Mouse (Mus musculus) heart, embryonic 14.5 days (tissue): ENCODE results near the gene Ston1. TPM values are rescaled to one million over a fixed set of nuclear protein-coding genes. Genes with fewer than 3 reads are reported as not detected.

Experiments used
- ATAC-seq: fragments of 200-750 bp; cut with Nextera tagmentation; 2 replicates; pipeline ENCODE4 v1.8.0; 2017; ENCODE audit warnings: low read depth, moderate TSS enrichment; ENCODE audit not compliant: insufficient number of reproducible peaks, insufficient read depth, low FRiP score
- H3K27ac ChIP-seq, 2 experiments: fragments of 200-500 bp in 1 of 2; fragments of 300-500 bp in 1 of 2; sonication (generic) in 1 of 2; replicated peaks in 1 of 2; 2 replicates each; pipeline ENCODE4 v1.5.1; 2012 to 2014; ENCODE audit warnings: low read depth in 2 of 2, low read length in 2 of 2, control low read depth in 1 of 2, mild to moderate bottlenecking in 1 of 2, mixed read lengths in 1 of 2; ENCODE audit not compliant: control insufficient read depth in 1 of 2, insufficient read depth in 1 of 2
- H3K27me3 ChIP-seq: fragments of 300-500 bp; sonication (generic); 2 replicates; pipeline ENCODE4 v1.6.1; 2014; ENCODE audit warnings: mild to moderate bottlenecking, low read length, control low read depth; ENCODE audit not compliant: control insufficient read depth, insufficient read depth
- H3K36me3 ChIP-seq: fragments of 300-500 bp; sonication (generic); 2 replicates; pipeline ENCODE4 v1.6.1; 2014; ENCODE audit warnings: mild to moderate bottlenecking, control low read depth, low read length, mixed read lengths; ENCODE audit not compliant: control insufficient read depth, insufficient read depth
- H3K4me1 ChIP-seq, 2 experiments: fragments of 200-500 bp in 1 of 2; fragments of 300-500 bp in 1 of 2; sonication (generic) in 1 of 2; 2 replicates each; pipeline ENCODE4 v1.6.1; 2012 to 2014; ENCODE audit warnings: low read length in 2 of 2, control low read depth in 1 of 2, mixed read lengths in 1 of 2; ENCODE audit not compliant: control insufficient read depth in 2 of 2, insufficient read depth in 2 of 2
- H3K4me2 ChIP-seq: fragments of 300-500 bp; sonication (generic); 2 replicates; pipeline ENCODE4 v1.6.1; 2014; ENCODE audit warnings: mild to moderate bottlenecking, low read length
- H3K4me3 ChIP-seq, 2 experiments: fragments of 200-500 bp in 1 of 2; fragments of 300-500 bp in 1 of 2; sonication (generic) in 1 of 2; 2 replicates each; pipeline ENCODE4 v1.5.1; 2012 to 2014; ENCODE audit warnings: low read length in 2 of 2, mild to moderate bottlenecking in 2 of 2, control low read depth in 1 of 2, low read depth in 1 of 2, moderate library complexity in 1 of 2; ENCODE audit not compliant: control insufficient read depth in 1 of 2, insufficient read depth in 1 of 2
- H3K9ac ChIP-seq: fragments of 300-500 bp; sonication (generic); 2 replicates; pipeline ENCODE4 v1.6.1; 2014; ENCODE audit warnings: mild to moderate bottlenecking, low read length
- H3K9me3 ChIP-seq: fragments of 300-500 bp; sonication (generic); 2 replicates; pipeline ENCODE4 v1.6.1; 2016; ENCODE audit warnings: low read length, control low read depth; ENCODE audit not compliant: control insufficient read depth
- WGBS: fragments of 180-500 bp; shearing (Covaris S2); extraction: QIAGEN DNeasy Blood & Tissue Kit; methylation state at CpG from one replicate; pipeline ENCODE4 v1.1.7; 2014; 5-methylcytosine and 5-hydroxymethylcytosine counted together
- polyA plus RNA-seq: library from polyadenylated mRNA; unstranded; fragments of >200 nt; fragmentation: Nextera tagmentation; extraction: Ambion mirVana; gene quantifications from 2 replicates; pipeline ENCODE4 v1.2.1, GENCODE M21; 2014

Ston1 gene
- polyA plus RNA-seq, 1 experiment from 2014 or later = 10.2 TPM

DNA sequence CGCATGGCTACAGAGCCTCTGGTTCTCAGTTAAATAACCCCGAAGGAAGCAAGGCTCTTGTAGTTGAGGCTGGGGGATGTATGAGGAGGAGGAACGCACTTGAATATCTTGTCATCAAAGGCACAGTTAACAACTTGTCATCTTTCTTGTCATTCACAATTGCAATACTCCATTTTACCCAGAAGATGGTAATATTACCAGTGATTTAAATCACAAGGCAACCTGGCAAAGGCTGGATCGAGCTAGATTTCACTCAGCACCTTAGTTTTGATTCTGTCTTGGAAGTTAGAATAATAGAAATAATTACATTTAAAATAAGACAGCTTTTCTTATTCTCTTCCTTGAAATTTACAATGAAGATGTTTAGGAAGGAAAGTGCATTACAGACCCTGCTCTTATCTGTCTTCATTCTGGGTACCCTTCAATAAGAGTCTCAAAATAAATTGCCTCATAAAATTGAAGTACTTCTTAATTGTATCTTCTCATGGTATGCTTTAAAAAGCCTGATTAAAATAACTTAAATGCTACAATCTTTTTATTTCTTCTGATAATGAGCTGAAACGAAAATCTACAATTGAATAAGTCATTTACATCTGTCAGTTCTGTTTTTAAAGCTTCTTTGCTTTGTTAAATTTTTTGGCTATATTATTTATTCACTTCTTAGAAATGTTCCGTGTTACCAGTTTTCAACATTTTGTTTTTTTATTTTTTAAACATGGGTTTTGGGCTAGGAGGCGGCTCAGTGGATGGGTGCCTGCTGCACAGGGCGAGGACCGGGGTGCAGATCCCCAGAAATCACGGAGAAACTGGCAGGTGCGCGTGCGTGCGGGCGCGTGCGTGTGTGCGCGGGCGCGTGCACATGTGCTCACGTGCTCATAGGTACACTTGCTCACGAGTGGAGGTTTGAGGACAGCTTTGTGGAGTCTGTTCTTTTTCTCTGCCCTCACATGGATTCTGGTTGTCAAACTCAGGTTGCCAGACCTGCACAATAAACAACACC, 78.1 kb downstream of the Ston1 start:
- Histone ChIP-seq H3K27ac (no peak overlapping the region), H3K4me1 (no peaks in the 10 kb centered on the region), H3K27me3 (no peaks in the 10 kb centered on the region), H3K9me3 (no peaks in the 10 kb centered on the region), H3K4me2 (no peak overlapping the region), H3K4me3 (no peak overlapping the region), H3K9ac (no peak overlapping the region), H3K36me3 (no peaks in the 10 kb centered on the region)
- 81% methylated on average over 23 of the region's 23 CpGs for WGBS
- ATAC-seq = no peak

DNA sequence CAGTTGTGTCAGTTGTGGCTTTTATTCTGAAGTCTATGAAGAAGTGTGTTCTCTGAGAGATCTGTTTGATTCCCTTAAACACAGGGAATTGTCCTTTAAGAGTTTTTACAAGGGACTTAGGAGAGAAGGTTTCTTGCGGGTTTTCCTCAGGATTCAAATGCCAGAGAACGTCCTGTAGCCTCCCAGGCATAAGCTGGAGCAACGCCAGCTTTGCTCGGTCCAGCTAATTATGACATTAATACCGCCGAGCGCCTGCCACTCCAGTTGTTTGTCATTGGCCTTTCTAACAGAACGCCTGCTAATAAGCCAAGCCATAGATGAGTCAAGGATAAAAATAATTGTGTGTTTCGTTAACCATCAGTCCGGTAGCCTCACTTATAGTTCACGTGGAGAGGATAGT, 90.7 kb downstream of the Ston1 start:
- no peak overlapping the region for H3K4me3 ChIP-seq
- no peak for ATAC-seq
- 72% methylated on average over 11 of the region's 11 CpGs for WGBS
- no peak overlapping the region for H3K9ac ChIP-seq
- no peaks in the 10 kb centered on the region for H3K4me1 ChIP-seq
- no peak overlapping the region for H3K27ac ChIP-seq
- H3K27me3 ChIP-seq = no peaks in the 10 kb centered on the region
- H3K9me3 ChIP-seq = no peaks in the 10 kb centered on the region
- H3K4me2 ChIP-seq = no peak overlapping the region
- H3K36me3 ChIP-seq = no peaks in the 10 kb centered on the region

DNA sequence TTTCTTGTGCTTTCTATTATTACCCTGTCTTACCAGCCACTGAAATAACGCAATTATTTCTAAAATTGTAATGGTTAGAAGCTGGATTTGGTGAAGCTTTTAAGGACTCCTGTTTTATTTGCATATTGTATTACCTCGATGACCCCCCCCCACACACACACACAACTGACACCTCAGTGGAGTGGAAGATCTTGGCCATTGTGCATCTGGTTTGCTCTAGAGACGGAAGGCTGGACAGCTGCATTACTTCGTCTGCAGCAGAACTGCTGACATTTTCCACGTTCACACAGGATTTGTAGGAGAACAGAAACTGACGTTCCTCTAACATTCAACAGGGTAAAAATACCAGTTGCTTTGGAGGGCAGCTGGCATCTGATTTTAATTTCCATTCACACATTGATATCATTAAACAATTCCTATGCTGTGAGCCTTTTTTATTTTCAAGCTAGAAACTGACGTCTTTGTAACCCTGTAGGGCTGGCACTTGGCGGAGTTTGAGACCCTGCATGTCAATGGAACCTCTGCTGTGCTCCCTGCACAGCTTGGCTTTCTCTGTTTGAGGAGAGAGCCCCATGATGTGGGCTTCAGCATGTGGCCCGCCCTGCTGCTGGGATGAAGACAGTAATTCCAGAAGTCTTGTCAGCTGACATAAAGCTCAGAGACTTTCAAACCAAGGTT, 99.3 kb downstream of the Ston1 start:
- H3K27me3 ChIP-seq = no peaks in the 10 kb centered on the region
- no peaks in the 10 kb centered on the region for H3K9me3 ChIP-seq
- no peaks in the 10 kb centered on the region for H3K4me1 ChIP-seq
- no peaks in the 10 kb centered on the region for H3K36me3 ChIP-seq
- no peak overlapping the region for H3K4me3 ChIP-seq
- no peak overlapping the region for H3K9ac ChIP-seq
- WGBS = 49% methylated on average over 9 of the region's 9 CpGs
- no peak overlapping the region for H3K27ac ChIP-seq
- no peak for ATAC-seq
- no peak overlapping the region; the same call in 1 of the 2 replicates for H3K4me2 ChIP-seq

DNA sequence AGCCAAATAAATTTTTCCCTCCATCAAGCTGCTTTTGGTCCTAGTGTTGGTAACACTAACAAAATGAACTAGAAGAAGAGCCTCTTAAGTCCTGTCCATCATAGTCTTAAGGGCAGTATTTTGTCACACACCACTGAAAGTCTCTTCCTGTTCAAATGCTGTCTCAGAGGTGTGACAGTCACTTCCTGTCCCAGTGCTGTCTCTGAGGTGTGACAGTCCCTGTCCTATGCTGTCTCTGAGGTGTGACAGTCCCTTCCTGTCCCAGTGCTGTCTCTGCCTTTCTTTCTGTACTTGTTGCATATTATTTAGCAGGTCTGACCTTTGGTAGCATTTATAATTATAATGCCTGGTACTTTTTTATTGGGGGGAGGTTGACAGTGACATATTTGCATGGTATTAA, 103.4 kb downstream of the Ston1 start:
- H3K27me3 ChIP-seq = no peaks in the 10 kb centered on the region
- no peak overlapping the region for H3K27ac ChIP-seq
- H3K9me3 ChIP-seq = no peaks in the 10 kb centered on the region
- H3K36me3 ChIP-seq = no peaks in the 10 kb centered on the region
- no peak overlapping the region for H3K4me2 ChIP-seq
- no peak overlapping the region for H3K9ac ChIP-seq
- 0 out of 4 replicates have a peak, but pooled peaks cover 0 to 3% of the 10 kb centered on the region in 2 experiments for H3K4me1 ChIP-seq
- no peak overlapping the region for H3K4me3 ChIP-seq
- ATAC-seq = no peak

DNA sequence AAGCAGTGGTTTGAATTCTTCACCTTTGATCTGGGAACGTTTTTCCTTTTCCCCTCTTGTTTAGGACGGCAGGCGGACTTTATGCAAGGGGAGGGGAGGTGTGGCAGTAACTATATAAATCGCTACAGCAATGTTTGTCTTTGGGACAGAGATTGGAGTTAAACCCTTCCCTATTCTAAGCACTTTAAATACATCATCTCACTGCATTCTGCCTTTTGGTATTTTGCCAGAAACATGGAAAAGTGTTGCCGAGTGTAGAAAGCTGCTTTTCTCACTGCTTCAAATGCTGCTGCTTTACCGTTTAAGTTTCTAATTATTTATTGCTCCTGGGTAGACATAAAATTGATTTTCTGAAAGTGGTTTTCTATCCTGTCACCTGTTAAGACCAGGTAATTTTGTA, 104.9 kb downstream of the Ston1 start:
- no peak for ATAC-seq
- H3K4me2 ChIP-seq = no peak overlapping the region
- H3K9ac ChIP-seq = no peak overlapping the region
- H3K4me1 ChIP-seq = 0 out of 4 replicates have a peak, but pooled peaks cover 0 to 3% of the 10 kb centered on the region in 2 experiments
- 32% methylated on average over 6 of the region's 6 CpGs for whole genome bisulfite sequencing
- H3K36me3 ChIP-seq = no peaks in the 10 kb centered on the region
- H3K9me3 ChIP-seq = no peaks in the 10 kb centered on the region
- no peak overlapping the region for H3K27ac ChIP-seq
- no peak overlapping the region for H3K4me3 ChIP-seq
- H3K27me3 ChIP-seq = no peaks in the 10 kb centered on the region

DNA sequence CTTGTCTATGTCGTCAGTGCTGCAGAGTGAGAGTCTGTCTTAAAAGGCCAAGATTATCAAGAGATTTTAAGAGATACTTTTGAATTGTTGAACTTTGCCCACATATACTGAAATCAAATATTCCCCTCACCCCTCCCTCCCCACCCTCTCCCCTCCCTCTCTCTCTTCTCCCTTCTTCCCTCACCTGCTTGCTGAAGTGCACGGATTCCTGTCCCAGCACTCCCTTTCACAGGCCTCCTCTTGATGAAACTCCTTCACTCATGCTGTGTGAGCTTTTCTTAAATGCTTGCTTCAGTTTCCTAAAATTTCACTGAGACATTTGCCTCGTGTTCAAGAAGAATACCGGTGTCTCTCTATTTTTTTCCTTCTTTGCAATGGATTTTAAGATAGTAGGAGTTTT, 105.6 kb downstream of the Ston1 start:
- H3K9me3 ChIP-seq = no peaks in the 10 kb centered on the region
- no peak overlapping the region for H3K4me3 ChIP-seq
- no peak overlapping the region for H3K27ac ChIP-seq
- H3K9ac ChIP-seq = no peak overlapping the region
- WGBS = 49% methylated on average over 4 of the region's 4 CpGs
- H3K4me2 ChIP-seq = no peak overlapping the region
- H3K4me1 ChIP-seq = 0 out of 4 replicates have a peak, but pooled peaks cover 0 to 3% of the 10 kb centered on the region in 2 experiments
- H3K36me3 ChIP-seq = no peaks in the 10 kb centered on the region
- no peaks in the 10 kb centered on the region for H3K27me3 ChIP-seq
- ATAC-seq = no peak

DNA sequence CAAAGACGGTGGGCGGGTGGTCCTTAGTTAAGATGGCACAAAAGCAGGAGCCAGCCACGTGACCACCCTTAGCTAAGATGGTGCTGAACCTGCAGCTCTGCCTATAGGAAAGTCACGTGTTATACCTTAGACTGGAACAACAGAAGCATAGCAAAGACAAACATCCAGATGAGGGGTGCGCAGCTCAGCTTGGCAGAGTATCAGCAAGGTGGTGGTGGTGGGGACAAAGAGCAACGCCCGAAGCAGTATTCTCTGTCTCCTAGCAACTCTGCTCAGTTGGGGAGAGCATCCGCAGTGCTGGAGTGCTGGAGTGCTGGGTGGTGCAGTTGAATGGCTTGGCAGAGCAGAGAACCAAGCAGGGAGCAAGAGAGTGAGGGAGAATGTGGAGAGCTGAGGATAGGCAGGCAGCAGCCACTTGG, 108.8 kb downstream of the Ston1 start:
- no peaks in the 10 kb centered on the region for H3K36me3 ChIP-seq
- H3K27ac ChIP-seq = no peak overlapping the region
- WGBS = 55% methylated on average over 8 of the region's 8 CpGs
- H3K9ac ChIP-seq = no peak overlapping the region
- ATAC-seq = no peak
- H3K9me3 ChIP-seq = no peaks in the 10 kb centered on the region
- no peak overlapping the region for H3K4me2 ChIP-seq
- no peaks in the 10 kb centered on the region for H3K27me3 ChIP-seq
- H3K4me3 ChIP-seq = no peak overlapping the region
- 0 out of 4 replicates have a peak, but pooled peaks cover 0 to 3% of the 10 kb centered on the region in 2 experiments for H3K4me1 ChIP-seq
